Mouse (Mus musculus) testis, adult 2 months (tissue): Measurements from ENCODE around the gene Tmem253. TPM values are rescaled to one million over a fixed set of nuclear protein-coding genes. Genes with fewer than 3 reads are reported as not detected.
A peak's percentile ranks its signal among the peaks of the same experiment; 100 is the strongest.

Experiments
- H3K27ac ChIP-seq: fragments of 200-500 bp; 2 replicates; pipeline ENCODE4 v1.5.1; 2012; ENCODE audit warnings: low read depth, low read length; ENCODE audit not compliant: control insufficient read depth, insufficient read depth
- H3K27me3 ChIP-seq: fragments of 200-500 bp; 2 replicates; pipeline ENCODE4 v1.6.1; 2012; ENCODE audit warnings: mild to moderate bottlenecking, low read length, moderate library complexity; ENCODE audit not compliant: control insufficient read depth, insufficient read depth
- H3K36me3 ChIP-seq: fragments of 200-500 bp; 2 replicates; pipeline ENCODE4 v1.6.1; 2012; ENCODE audit warnings: mild to moderate bottlenecking, low read length; ENCODE audit not compliant: control insufficient read depth, insufficient read depth
- H3K4me1 ChIP-seq: fragments of 200-500 bp; 2 replicates; pipeline ENCODE4 v1.6.1; 2012; ENCODE audit warnings: low read length; ENCODE audit not compliant: control insufficient read depth, insufficient read depth
- H3K4me3 ChIP-seq: fragments of 200-500 bp; 2 replicates; pipeline ENCODE4 v1.5.1; 2012; ENCODE audit warnings: low read depth, mild to moderate bottlenecking, low read length, moderate library complexity, mixed read lengths; ENCODE audit not compliant: control insufficient read depth
- CTCF ChIP-seq: fragments of 200-500 bp; IDR thresholded peaks from 2 replicates; pipeline ENCODE4 v1.5.1; 2012; ENCODE audit warnings: low read depth, mild to moderate bottlenecking, inconsistent platforms, low read length, moderate library complexity; ENCODE audit not compliant: control insufficient read depth, insufficient read depth, insufficient replicate concordance
- POLR2A ChIP-seq: fragments of 200-500 bp; IDR thresholded peaks from 2 replicates; pipeline ENCODE4 v1.6.1; 2012; ENCODE audit warnings: low read depth, mild to moderate bottlenecking, inconsistent platforms, low read length, moderate library complexity; ENCODE audit not compliant: control insufficient read depth
- polyA plus RNA-seq: library from polyadenylated mRNA; depleted of rRNA; stranded (reverse); fragments of >200 nt; gene quantifications from 2 replicates; pipeline ENCODE4 v1.2.3, GENCODE M21; 2012

Gene Tmem253
- polyA plus RNA-seq, 1 experiment: 2.0 TPM

- TF ChIP-seq POLR2A (no peak), CTCF (no peak)
- H3K4me3 ChIP-seq: no peak overlapping the region
- no peaks in the 10 kb centered on the region for H3K36me3 ChIP-seq
- no peaks in the 10 kb centered on the region for H3K27me3 ChIP-seq
- peaks cover 14% of the 10 kb centered on the region for H3K4me1 ChIP-seq
- H3K27ac ChIP-seq: no peak overlapping the region
Measured at GRCm38 (mm10) chr14:51997483-51997882, 18.0 kb upstream of the Tmem253 start.

DNA sequence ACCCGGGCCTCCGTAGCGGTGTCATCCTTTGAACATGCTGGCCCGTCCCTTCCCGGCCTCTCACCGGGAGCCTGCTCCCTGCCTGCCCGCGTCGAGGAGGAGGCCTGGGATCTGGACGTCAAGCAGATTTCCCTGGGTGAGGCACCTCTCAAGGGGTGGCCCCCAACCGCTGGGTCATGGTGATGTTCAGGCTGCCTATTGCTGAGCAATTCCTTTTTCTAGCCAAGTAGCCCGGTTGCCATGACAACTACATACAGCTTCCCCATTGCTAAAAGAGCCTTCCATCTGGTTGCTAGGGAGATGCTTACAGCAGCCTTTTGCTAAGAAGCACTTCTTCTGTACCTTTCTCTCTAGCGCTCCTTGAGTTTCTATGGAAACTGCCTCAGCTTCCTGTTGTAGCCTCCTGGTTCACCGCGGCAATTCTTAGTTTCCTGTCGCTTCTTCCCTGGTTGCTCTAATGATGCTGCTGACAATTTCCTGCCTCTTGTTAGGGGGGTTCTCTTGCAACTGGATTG, 11.4 kb upstream of the Tmem253 start:
- TF ChIP-seq CTCF (no peak), POLR2A (no peak)
- Histone ChIP-seq H3K4me3 (peak overlapping the region; percentile 69), H3K27ac (0 out of 2 replicates have a peak overlapping the region, but pooled peaks have one; percentile 16), H3K36me3 (no peaks in the 10 kb centered on the region), H3K27me3 (no peaks in the 10 kb centered on the region), H3K4me1 (peaks cover 39% of the 10 kb centered on the region)

GRCm38 (mm10) chr14:52005141-52005540, 10.3 kb upstream of the Tmem253 start:
- peaks cover 45% of the 10 kb centered on the region for H3K4me1 ChIP-seq
- H3K27ac ChIP-seq: peak overlapping the region; percentile 36
- no peaks in the 10 kb centered on the region for H3K27me3 ChIP-seq

GRCm38 (mm10) chr14:52005616-52006015, 9.8 kb upstream of the Tmem253 start:
- no peaks in the 10 kb centered on the region for H3K36me3 ChIP-seq
- no peak overlapping the region for H3K4me3 ChIP-seq
- TF ChIP-seq POLR2A (no peak), CTCF (no peak)

More at GRCm38 (mm10) chr14:52005141-52005540, 10.3 kb upstream of the Tmem253 start:
- Histone ChIP-seq H3K4me3 (no peak overlapping the region), H3K36me3 (no peaks in the 10 kb centered on the region)
- TF ChIP-seq POLR2A: no peak; the same call in 1 of the 2 replicates
- no peak for TF ChIP-seq CTCF

GRCm38 (mm10) chr14:52006241-52006640, 9.2 kb upstream of the Tmem253 start:
- peaks cover 50% of the 10 kb centered on the region for H3K4me1 ChIP-seq
- TF ChIP-seq CTCF (peak; percentile 35; the same call in 1 of the 2 replicates), POLR2A (no peak)

More at GRCm38 (mm10) chr14:52005616-52006015, 9.8 kb upstream of the Tmem253 start:
- Histone ChIP-seq H3K27ac (no peak overlapping the region), H3K27me3 (no peaks in the 10 kb centered on the region), H3K4me1 (peaks cover 48% of the 10 kb centered on the region)

GRCm38 (mm10) chr14:52006771-52007170, 8.7 kb upstream of the Tmem253 start:
- no peak for TF ChIP-seq POLR2A
- no peak for TF ChIP-seq CTCF
- Histone ChIP-seq H3K27ac (peak overlapping the region; percentile 23), H3K27me3 (no peaks in the 10 kb centered on the region), H3K36me3 (no peaks in the 10 kb centered on the region), H3K4me1 (peaks cover 50% of the 10 kb centered on the region), H3K4me3 (no peak overlapping the region; the same call in 1 of the 2 replicates)

More at GRCm38 (mm10) chr14:52006241-52006640, 9.2 kb upstream of the Tmem253 start:
- Histone ChIP-seq H3K27ac (peak overlapping the region; percentile 23), H3K4me3 (no peak overlapping the region; the same call in 1 of the 2 replicates), H3K36me3 (no peaks in the 10 kb centered on the region), H3K27me3 (no peaks in the 10 kb centered on the region)

DNA sequence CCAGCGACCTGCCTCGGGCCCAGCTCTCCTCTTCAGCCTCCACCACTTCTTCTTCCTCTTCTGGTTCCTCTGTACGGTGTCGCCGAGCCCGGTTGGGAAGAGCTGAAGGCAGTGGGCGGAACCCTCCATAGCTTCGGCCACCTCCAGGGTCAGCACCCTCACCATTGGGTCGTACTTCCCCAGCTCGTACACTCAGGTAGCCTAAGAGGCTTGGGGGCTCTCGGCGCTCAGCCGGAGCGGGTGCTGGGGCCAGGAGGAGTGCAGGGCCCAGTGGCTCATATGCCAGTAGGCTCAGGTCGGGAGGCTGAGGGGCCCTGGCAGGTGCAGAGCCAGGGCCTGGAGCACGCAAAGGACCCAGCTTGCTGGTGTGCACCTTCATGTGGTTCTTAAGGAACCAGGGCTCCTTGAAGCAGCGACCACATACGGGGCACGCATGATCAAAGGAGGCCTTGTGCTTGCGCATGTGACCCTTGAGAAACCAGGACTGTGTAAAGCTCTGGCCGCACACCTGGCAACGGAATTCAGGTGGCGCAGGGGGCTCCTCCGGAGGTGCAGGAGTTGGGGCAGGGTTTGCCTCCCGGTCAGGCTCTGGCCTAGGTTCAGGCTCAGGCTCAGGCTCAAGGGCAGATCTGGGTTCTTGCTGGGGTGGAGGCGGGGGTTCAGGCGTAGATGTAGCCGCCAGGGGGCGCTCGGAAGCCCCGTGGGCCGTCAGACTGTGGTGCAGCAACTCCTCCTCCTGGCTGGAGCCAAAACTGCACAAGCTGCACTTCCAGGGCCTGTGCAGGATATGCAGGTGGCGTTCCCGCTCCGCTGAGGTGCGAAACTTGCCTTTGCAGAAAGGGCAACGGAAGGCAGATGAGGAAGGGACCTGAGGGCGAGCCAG, 6.9 kb upstream of the Tmem253 start:
- Histone ChIP-seq H3K4me3 (peak overlapping the region; percentile 68), H3K27me3 (no peaks in the 10 kb centered on the region), H3K36me3 (no peaks in the 10 kb centered on the region), H3K27ac (peak overlapping the region; percentile 18; the same call in 1 of the 2 replicates), H3K4me1 (peaks cover 46% of the 10 kb centered on the region)
- TF ChIP-seq POLR2A: no peak
- peak; percentile 88; the same call in 1 of the 2 replicates for TF ChIP-seq CTCF
